Mouse (Mus musculus): ENCODE data around the gene Gm12888.
"Not testable (repeated sequence)": the region's sequence is repeated elsewhere in the genome, so short reads cannot be mapped to it uniquely, and the experiment has no call there.

Gene Gm12888

GRCm38 (mm10) chr4:121324817-121325216 is at the start of gene Gm12888:
TSS of gene Gm12888 (minus strand) at chr4:121324917.
- not testable (repeated sequence) for DNase-seq

All from right cerebral cortex, adult 18-20 months (tissue).